Mouse (Mus musculus): ENCODE measurements around the gene Krtap24-1.

DNA sequence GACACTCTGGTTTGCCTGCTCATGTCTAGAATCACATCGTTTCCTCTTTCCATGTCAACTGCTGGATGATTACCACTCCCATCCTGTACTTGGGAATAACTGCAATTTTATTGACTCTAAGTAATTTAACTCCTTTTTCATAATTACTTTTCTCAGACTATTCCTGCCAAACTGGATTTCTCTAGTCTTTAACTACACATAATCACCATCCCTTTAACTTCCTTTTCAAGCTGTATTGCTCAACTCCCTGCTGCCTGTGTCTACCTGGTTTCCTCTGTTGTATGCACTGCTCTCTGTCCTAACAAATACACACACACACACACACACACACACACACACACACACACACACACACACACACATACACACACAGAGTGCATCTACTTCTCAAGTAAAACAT lies 39.0 kb upstream of the Krtap24-1 start:
- TF ChIP-seq POLR2A (IDR thresholded peaks at IDR 0.05; ENCODE audit: low read depth, low read length), result no peak
- TF ChIP-seq CTCF (conservative IDR thresholded peaks at IDR 0.05; ENCODE audit: insufficient read depth, insufficient read length, low read depth, low read length), result no peak
